Mouse (Mus musculus) myocyte (in vitro differentiated cells): ENCODE results near the gene Nxnl1. TPM values are rescaled to one million over a fixed set of nuclear protein-coding genes. Genes with fewer than 3 reads are reported as not detected.

ENCODE experiments used
- H3K27me3 ChIP-seq: one replicate; pipeline ENCODE4 v1.6.1; 2011; ENCODE audit not compliant: control insufficient read depth, insufficient read depth, insufficient read length
- H3K36me3 ChIP-seq: one replicate; pipeline ENCODE4 v1.6.1; 2011; ENCODE audit not compliant: control insufficient read depth, insufficient read depth
- H3K4me2 ChIP-seq: one replicate; pipeline ENCODE4 v1.6.1; 2011; ENCODE audit warnings: low read depth, control low read depth
- H3K4me3 ChIP-seq: one replicate; pipeline ENCODE4 v1.5.1; 2011; ENCODE audit warnings: mild to moderate bottlenecking, control low read depth, moderate library complexity
- H3K79me2 ChIP-seq: one replicate; pipeline ENCODE4 v1.6.1; 2011; ENCODE audit not compliant: control insufficient read depth, insufficient read depth
- H3ac ChIP-seq: one replicate; pipeline ENCODE4 v1.6.1; 2011; ENCODE audit not compliant: control insufficient read depth, insufficient read length
- CEBPB ChIP-seq: IDR thresholded peaks from 2 replicates; pipeline ENCODE4 v1.6.1; 2011; ENCODE audit warnings: mild to moderate bottlenecking, moderate library complexity; ENCODE audit not compliant: poor library complexity, insufficient read depth, severe bottlenecking
- E2F4 ChIP-seq: IDR thresholded peaks from one replicate; pipeline ENCODE4 v1.6.1; 2011; ENCODE audit warnings: mild to moderate bottlenecking, control low read depth, moderate library complexity; ENCODE audit not compliant: insufficient read depth
- MAX ChIP-seq: IDR thresholded peaks from one replicate; pipeline ENCODE4 v1.6.1; 2011; ENCODE audit warnings: low read depth, mild to moderate bottlenecking, control low read depth
- MYOD1 ChIP-seq, 3 experiments: IDR thresholded peaks; one replicate each; pipeline ENCODE4 v1.6.1; 2011; ENCODE audit warnings: control low read depth in 2 of 3, low read depth in 2 of 3, mild to moderate bottlenecking in 2 of 3, moderate library complexity in 1 of 3; ENCODE audit not compliant: insufficient read length in 2 of 3, control insufficient read depth in 1 of 3
- MYOG ChIP-seq, 3 experiments: IDR thresholded peaks; one replicate each; pipeline ENCODE4 v1.6.1; 2011; ENCODE audit warnings: control low read depth in 2 of 3, low read depth in 2 of 3, mild to moderate bottlenecking in 2 of 3; ENCODE audit not compliant: insufficient read length in 2 of 3, control insufficient read depth in 1 of 3, insufficient read depth in 1 of 3
- POLR2A ChIP-seq: IDR thresholded peaks from one replicate; pipeline ENCODE4 v1.6.1; 2011; ENCODE audit warnings: low read depth, mild to moderate bottlenecking, control low read depth, moderate library complexity; ENCODE audit not compliant: insufficient read length
- POLR2AphosphoS2 ChIP-seq: IDR thresholded peaks from one replicate; pipeline ENCODE4 v1.6.1; 2011; ENCODE audit warnings: low read depth, control low read depth; ENCODE audit not compliant: insufficient read length
- REST ChIP-seq: IDR thresholded peaks from one replicate; pipeline ENCODE4 v1.6.1; 2011; ENCODE audit warnings: mild to moderate bottlenecking, control low read depth, moderate library complexity; ENCODE audit not compliant: insufficient read depth, insufficient read length
- SRF ChIP-seq: IDR thresholded peaks from one replicate; pipeline ENCODE4 v1.6.1; 2011; ENCODE audit warnings: low read depth; ENCODE audit not compliant: control insufficient read depth, insufficient read length
- TCF12 ChIP-seq: IDR thresholded peaks from one replicate; pipeline ENCODE4 v1.6.1; 2011; ENCODE audit warnings: mild to moderate bottlenecking, control low read depth; ENCODE audit not compliant: poor library complexity, insufficient read depth, severe bottlenecking
- TCF3 ChIP-seq: IDR thresholded peaks from one replicate; pipeline ENCODE4 v1.6.1; 2011; ENCODE audit warnings: low read depth, control low read depth; ENCODE audit not compliant: insufficient read length
- USF1 ChIP-seq: IDR thresholded peaks from one replicate; pipeline ENCODE4 v1.6.1; 2011; ENCODE audit warnings: low read depth, mild to moderate bottlenecking, control low read depth, moderate library complexity
- polyA plus RNA-seq: library from polyadenylated mRNA; unstranded; fragments of >200 nt; fragmentation: generic; extraction: Trizol; gene quantifications from one replicate; pipeline ENCODE4 v1.2.1, GENCODE M21; 2012; ENCODE audit warnings: missing spikeins

The Nxnl1 gene
- polyA plus RNA-seq, 1 experiment = 0.04 TPM

- H3K79me2 ChIP-seq = no peaks in the 10 kb centered on the region
Observed at GRCm38 (mm10) chr8:71545053-71545452, 21.3 kb downstream of the Nxnl1 start.

GRCm38 (mm10) chr8:71543755-71544154 is 22.6 kb downstream of the Nxnl1 start:
- Histone ChIP-seq H3ac (peak overlapping the region; percentile 29), H3K27me3 (no peaks in the 10 kb centered on the region), H3K79me2 (no peaks in the 10 kb centered on the region), H3K4me2 (peak overlapping the region; percentile 66), H3K36me3 (no peaks in the 10 kb centered on the region), H3K4me3 (peak overlapping the region; percentile 43)
- TF ChIP-seq SRF (no peak), TCF3 (no peak), MAX (no peak)

More at GRCm38 (mm10) chr8:71545053-71545452, 21.3 kb downstream of the Nxnl1 start:
- H3K4me2 ChIP-seq = no peak overlapping the region
- no peak overlapping the region for H3K4me3 ChIP-seq
- no peaks in the 10 kb centered on the region for H3K36me3 ChIP-seq
- H3ac ChIP-seq = no peak overlapping the region
- TF ChIP-seq TCF3 (no peak), CEBPB (no peak), USF1 (no peak), E2F4 (no peak), MYOD1 (IDR thresholded peaks at IDR 0.05; ENCODE audit: control insufficient read depth in 1 of 3, insufficient read length in 2 of 3, low read depth in 2 of 3) (no peak), TCF12 (no peak), MAX (no peak)
- H3K27me3 ChIP-seq = no peaks in the 10 kb centered on the region

- Histone ChIP-seq H3K4me2 (peak within 1 kb of the TSS; percentile 66), H3K4me3 (peak within 1 kb of the TSS; percentile 43), H3K27me3 (no peaks in the 10 kb centered on the region), H3K79me2 (no peaks in the 10 kb centered on the region), H3K36me3 (no peaks in the 10 kb centered on the region), H3ac (peak within 1 kb of the TSS; percentile 29)
- TF ChIP-seq POLR2A (peak; percentile 29), TCF3 (no peak), MYOD1 (IDR thresholded peaks at IDR 0.05; ENCODE audit: control insufficient read depth in 1 of 3, insufficient read length in 2 of 3, low read depth in 2 of 3) (no peak), USF1 (peak; percentile 64), E2F4 (no peak)
Observed at GRCm38 (mm10) chr8:71542632-71543343, 23.6 kb downstream of the Nxnl1 start, which contains the start of gene Mvb12a. Gene Mvb12a, plus strand, starts transcription at chr8:71542922.

- TF ChIP-seq CEBPB (no peak), POLR2AphosphoS2 (no peak), E2F4 (no peak), MAX (no peak), TCF12 (no peak), MYOG (IDR thresholded peaks at IDR 0.05; ENCODE audit: control insufficient read depth in 1 of 3, insufficient read depth in 1 of 3, insufficient read length in 2 of 3, low read depth in 2 of 3) (peak in 2 of 3 experiments; percentile 87 to 92), USF1 (peak; percentile 45), REST (no peak), MYOD1 (IDR thresholded peaks at IDR 0.05; ENCODE audit: control insufficient read depth in 1 of 3, insufficient read length in 2 of 3, low read depth in 2 of 3) (peak in 2 of 3 experiments; percentile 88 to 91), POLR2A (no peak), TCF3 (no peak), SRF (no peak)
- H3K79me2 ChIP-seq = no peaks in the 10 kb centered on the region
- H3K4me2 ChIP-seq = peak within 1 kb of the TSS; percentile 91
Observed at GRCm38 (mm10) chr8:71537028-71537867, 29.2 kb downstream of the Nxnl1 start, which contains the start of gene Bst2. Gene Bst2, minus strand, starts transcription at chr8:71537456.

GRCm38 (mm10) chr8:71535663-71536062 is 30.7 kb downstream of the Nxnl1 start:
- no peak overlapping the region for H3K4me3 ChIP-seq
- H3K27me3 ChIP-seq = no peaks in the 10 kb centered on the region
- no peaks in the 10 kb centered on the region for H3K36me3 ChIP-seq
- H3ac ChIP-seq = no peak overlapping the region
- TF ChIP-seq TCF3 (no peak), E2F4 (no peak), TCF12 (no peak), REST (no peak), MYOG (IDR thresholded peaks at IDR 0.05; ENCODE audit: control insufficient read depth in 1 of 3, insufficient read depth in 1 of 3, insufficient read length in 2 of 3, low read depth in 2 of 3) (peak in 1 of 3 experiments; percentile 51), MAX (no peak), POLR2AphosphoS2 (no peak), POLR2A (no peak), SRF (no peak), MYOD1 (IDR thresholded peaks at IDR 0.05; ENCODE audit: control insufficient read depth in 1 of 3, insufficient read length in 2 of 3, low read depth in 2 of 3) (peak in 1 of 3 experiments; percentile 30), CEBPB (no peak), USF1 (no peak)
- H3K79me2 ChIP-seq = no peaks in the 10 kb centered on the region
- no peak overlapping the region for H3K4me2 ChIP-seq

More at GRCm38 (mm10) chr8:71537028-71537867, 29.2 kb downstream of the Nxnl1 start, which contains the start of gene Bst2:
- H3ac ChIP-seq = peak within 1 kb of the TSS; percentile 16
- peak within 1 kb of the TSS; percentile 35 for H3K4me3 ChIP-seq
- H3K36me3 ChIP-seq = no peaks in the 10 kb centered on the region
- H3K27me3 ChIP-seq = no peaks in the 10 kb centered on the region
